Mouse (Mus musculus) testis, adult 2 months (tissue): ENCODE results near the gene Gm49630.
"Not testable (repeated sequence)": the region's sequence is repeated elsewhere in the genome, so short reads cannot be mapped to it uniquely, and the experiment has no call there.

Source experiments
- CTCF ChIP-seq: fragments of 200-500 bp; IDR thresholded peaks from 2 replicates; pipeline ENCODE4 v1.5.1; 2012; ENCODE audit warnings: low read depth, mild to moderate bottlenecking, inconsistent platforms, low read length, moderate library complexity; ENCODE audit not compliant: control insufficient read depth, insufficient read depth, insufficient replicate concordance
- POLR2A ChIP-seq: fragments of 200-500 bp; IDR thresholded peaks from 2 replicates; pipeline ENCODE4 v1.6.1; 2012; ENCODE audit warnings: low read depth, mild to moderate bottlenecking, inconsistent platforms, low read length, moderate library complexity; ENCODE audit not compliant: control insufficient read depth

- not testable (repeated sequence) for TF ChIP-seq POLR2A, CTCF
Measured at GRCm38 (mm10) chr17:7360749-7361465, 10.9 kb downstream of the Gm49630 start.
